Mouse (Mus musculus) right cerebral cortex, adult 2 months (tissue): ENCODE results near the gene Gm45717.
"Not testable (repeated sequence)": the region's sequence is repeated elsewhere in the genome, so short reads cannot be mapped to it uniquely, and the experiment has no call there.

Experiments
- DNase-seq, 2 experiments: peaks; one replicate each; pipeline ENCODE4 v3.0.0; 2021 to 2022; ENCODE audit warnings: low spot score in 2 of 2

Gm45717 gene

GRCm38 (mm10) chr7:140955758-140956555, at the start of gene Gm45717, which contains the start of gene Ifitm2:
Gene Gm45717, minus strand, starts transcription at chr7:140955937.
Gene Ifitm2, minus strand, starts transcription at chr7:140955987.
- DNase-seq, result peak; percentile 35 to 47

- no peak for DNase-seq
Observed at GRCm38 (mm10) chr7:141003248-141004010, 47.7 kb upstream of the Gm45717 start.

GRCm38 (mm10) chr7:141000881-141001708, 45.4 kb upstream of the Gm45717 start:
- no peak for DNase-seq

- no peak for DNase-seq
Observed at GRCm38 (mm10) chr7:140998853-140999700, 43.3 kb upstream of the Gm45717 start.

GRCm38 (mm10) chr7:140997817-140998216, 42.1 kb upstream of the Gm45717 start:
- DNase-seq, result no peak

- DNase-seq, result no peak
Observed at GRCm38 (mm10) chr7:140991117-140991689, 35.5 kb upstream of the Gm45717 start.

- no peak for DNase-seq
Observed at GRCm38 (mm10) chr7:140990622-140991021, 34.9 kb upstream of the Gm45717 start.

GRCm38 (mm10) chr7:140990185-140990584, 34.4 kb upstream of the Gm45717 start:
- DNase-seq, result no peak

- peak in 1 of 2 experiments; percentile 10 for DNase-seq
Observed at GRCm38 (mm10) chr7:140989022-140989421, 33.3 kb upstream of the Gm45717 start.

GRCm38 (mm10) chr7:140987182-140988138, 31.7 kb upstream of the Gm45717 start:
- DNase-seq, result peak; percentile 27 to 58

GRCm38 (mm10) chr7:140982971-140983370, 27.2 kb upstream of the Gm45717 start:
- no peak for DNase-seq

- no peak for DNase-seq
Observed at GRCm38 (mm10) chr7:140981704-140982103, 26.0 kb upstream of the Gm45717 start.

- DNase-seq, result not testable (repeated sequence)
Observed at GRCm38 (mm10) chr7:140976720-140977119, 21.0 kb upstream of the Gm45717 start.

- DNase-seq, result no peak
Observed at GRCm38 (mm10) chr7:140975465-140975864, 19.7 kb upstream of the Gm45717 start.

- no peak for DNase-seq
Observed at GRCm38 (mm10) chr7:140974940-140975339, 19.2 kb upstream of the Gm45717 start.

- DNase-seq, result no peak
Observed at GRCm38 (mm10) chr7:140973396-140974165, 17.8 kb upstream of the Gm45717 start.

GRCm38 (mm10) chr7:140971479-140972171, 15.9 kb upstream of the Gm45717 start:
- no peak for DNase-seq

GRCm38 (mm10) chr7:140970931-140971330, 15.2 kb upstream of the Gm45717 start:
- no peak for DNase-seq
